9 mouse cellular contexts compared by ENCODE assay signal in the genomic region with DNA sequence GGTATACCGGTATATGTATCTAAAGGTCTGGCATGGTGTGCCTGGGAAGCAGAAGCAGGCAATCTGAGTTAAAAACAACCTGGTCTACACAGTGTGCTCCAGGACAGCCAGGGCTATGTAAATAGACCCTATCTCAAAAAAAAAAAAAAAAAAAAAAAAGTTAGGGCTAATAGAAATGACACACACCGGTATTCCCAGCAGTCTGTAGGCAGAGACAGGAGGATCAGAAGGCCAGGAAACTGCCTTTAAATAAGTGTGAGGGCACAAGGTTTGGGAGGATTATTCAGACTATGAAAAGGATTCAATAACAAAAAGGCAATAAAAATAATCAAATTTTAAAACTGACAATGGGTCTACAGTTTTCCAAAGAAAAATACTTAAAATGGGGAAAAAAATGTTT. TPM values are rescaled to one million over a fixed set of nuclear protein-coding genes. Genes with fewer than 3 reads are reported as not detected.
A peak's percentile ranks its signal among the peaks of the same experiment; 100 is the strongest.
DNase-seq lines count a peak whose midpoint lies in the region; ATAC-seq and TF ChIP-seq lines count a peak whose summit lies in the region.
"Had no signal": no experiment of that assay in that cellular context is flagged by ENCODE, and none has a peak within 500 bp of the region (broad histone marks: within the 10 kb centered on the region; RNA-seq: fewer than 3 reads in every experiment).

No protein-coding gene starts in this region.

- H3K4me2 ChIP-seq in forebrain, embryonic 12.5 days, result peak overlapping the region; percentile 59; the same call in 1 of the 2 replicates
- H3K4me2 ChIP-seq in limb, embryonic 12.5 days, result peak overlapping the region; percentile 58; the same call in 1 of the 2 replicates
- peak overlapping the region; percentile 60 for H3K4me2 ChIP-seq in neural tube, embryonic 12.5 days (replicated peaks)

- no peak overlapping the region for H3K9ac ChIP-seq in forebrain, embryonic 12.5 days
- no peak overlapping the region for H3K9ac ChIP-seq in limb, embryonic 12.5 days (replicated peaks)
- H3K9ac ChIP-seq in neural tube, embryonic 12.5 days, result no peak overlapping the region

- H3K36me3 ChIP-seq in forebrain, embryonic 12.5 days (replicated peaks), result no peaks in the 10 kb centered on the region
- no peaks in the 10 kb centered on the region for H3K36me3 ChIP-seq in limb, embryonic 12.5 days
- no peaks in the 10 kb centered on the region for H3K36me3 ChIP-seq in neural tube, embryonic 12.5 days

- no peaks in the 10 kb centered on the region for H3K9me3 ChIP-seq in forebrain, embryonic 12.5 days
- H3K9me3 ChIP-seq in limb, embryonic 12.5 days, result no peaks in the 10 kb centered on the region
- H3K9me3 ChIP-seq in neural tube, embryonic 12.5 days, result no peaks in the 10 kb centered on the region

- H3K4me1 ChIP-seq in forebrain, embryonic 12.5 days, result peaks cover 3% of the 10 kb centered on the region
- peaks cover 8% of the 10 kb centered on the region for H3K4me1 ChIP-seq in limb, embryonic 12.5 days (replicated peaks)
- H3K4me1 ChIP-seq in neural tube, embryonic 12.5 days, result 0 out of 2 replicates have a peak, but pooled peaks cover 7% of the 10 kb centered on the region

- no peaks in the 10 kb centered on the region for H3K27me3 ChIP-seq in forebrain, embryonic 12.5 days
- no peaks in the 10 kb centered on the region for H3K27me3 ChIP-seq in limb, embryonic 12.5 days
- H3K27me3 ChIP-seq in neural tube, embryonic 12.5 days (replicated peaks), result no peaks in the 10 kb centered on the region

- peak overlapping the region; percentile 93 for H3K4me3 ChIP-seq in left cerebral cortex, adult 2 months
- H3K4me3 ChIP-seq in forebrain, embryonic 12.5 days (replicated peaks), result no peak overlapping the region
- H3K4me3 ChIP-seq in limb, embryonic 12.5 days (replicated peaks), result peak overlapping the region; percentile 96
- no peak overlapping the region for H3K4me3 ChIP-seq in neural tube, embryonic 12.5 days

- no peak overlapping the region for H3K27ac ChIP-seq in left cerebral cortex, adult 2 months
- H3K27ac ChIP-seq in forebrain, embryonic 12.5 days, result no peak overlapping the region
- H3K27ac ChIP-seq in limb, embryonic 12.5 days, result no peak overlapping the region
- no peak overlapping the region for H3K27ac ChIP-seq in neural tube, embryonic 12.5 days

- no peak for ATAC-seq in forebrain, embryonic 12.5 days (ENCODE audit: low FRiP score)
- ATAC-seq in limb, embryonic 12.5 days (ENCODE audit: insufficient number of reproducible peaks, insufficient read depth, low FRiP score, low TSS enrichment, low read depth), result no peak
- ATAC-seq in neural tube, embryonic 12.5 days (ENCODE audit: low FRiP score, low read depth), result no peak
- ATAC-seq in megakaryocyte progenitor cell, adult 5-6 weeks (replicated peaks; ENCODE audit: poor library complexity), result no peak

- 88% methylated on average over 2 of the region's 2 CpGs for WGBS in forebrain, embryonic 12.5 days
- 87% methylated on average over 2 of the region's 2 CpGs for WGBS in limb, embryonic 12.5 days
- WGBS in neural tube, embryonic 12.5 days, result 71% methylated on average over 2 of the region's 2 CpGs

- intact Hi-C loops in left cerebral cortex, adult 2 months (cut with DNase I), result no loop called here
- intact Hi-C loops in left cerebral cortex, postnatal 36 days (cut with DNase I), result no loop called here

- TF ChIP-seq CTCF in left cerebral cortex, adult 2 months (IDR thresholded peaks at IDR 0.05), result no peak

- no peak for DNase-seq in left cerebral cortex, adult 2 months (ENCODE audit: extremely low spot score in 1 of 2, low spot score in 2 of 2)
- DNase-seq in left cerebral cortex, postnatal 36 days (ENCODE audit: low spot score in 2 of 2), result no peak
- no peak for DNase-seq in spleen, adult 12 weeks (ENCODE audit: low spot score)
- DNase-seq in cerebellum, adult 9-11 months, result no peak
- DNase-seq: cerebellum, postnatal 14 days had no signal

RNA-seq across cellular contexts. Expression of a gene that starts 2.1 kb away (rescaled TPM):
- total RNA-seq in left cerebral cortex, adult 2 months (2021), result 10 to 100 TPM; 36.6 to 40.8 TPM
- total RNA-seq in left cerebral cortex, postnatal 36 days (2021), result 10 to 100 TPM; 35.3 to 41.0 TPM
- 32.4 and 36.6 TPM in 2 replicates for polyA plus RNA-seq in forebrain, embryonic 12.5 days (2016; fragmentation: Nextera tagmentation; extraction: Ambion mirVana)
- 51.3 and 54.1 TPM in 2 replicates for polyA plus RNA-seq in limb, embryonic 12.5 days (2016; fragmentation: Nextera tagmentation; extraction: Ambion mirVana)
- polyA plus RNA-seq in neural tube, embryonic 12.5 days (2016; fragmentation: Nextera tagmentation; extraction: Ambion mirVana), result 37.8 and 42.2 TPM in 2 replicates
- 41.8 and 51.1 TPM in 2 replicates for total RNA-seq in megakaryocyte progenitor cell, adult 5-6 weeks (2015)
- total RNA-seq in megakaryocyte progenitor cell, adult 5-6 weeks (2017), result 10.7 and 15.9 TPM in 2 replicates

Comparison
In these comparisons a context has a peak if more than half of its experiments do, and no peak if none do; other contexts are left out.
1. H3K4me3 ChIP-seq: peak in left cerebral cortex, adult 2 months (single experiment) and limb, embryonic 12.5 days (single experiment); none in forebrain, embryonic 12.5 days (single experiment) and neural tube, embryonic 12.5 days (single experiment).
2. Peak in every context shown above with its lines, with median percentiles within 50 percentile points of each other: H3K4me2 ChIP-seq.